Mouse (Mus musculus) retina, adult 2 months (tissue): ENCODE data around the gene Sytl3.
"Not testable (repeated sequence)": the region's sequence is repeated elsewhere in the genome, so short reads cannot be mapped to it uniquely, and the experiment has no call there.

Experiments
- DNase-seq: peaks from one replicate; pipeline ENCODE4 v3.0.0-alpha.2; 2012; ENCODE audit warnings: low read depth, low spot score

The Sytl3 gene

DNA sequence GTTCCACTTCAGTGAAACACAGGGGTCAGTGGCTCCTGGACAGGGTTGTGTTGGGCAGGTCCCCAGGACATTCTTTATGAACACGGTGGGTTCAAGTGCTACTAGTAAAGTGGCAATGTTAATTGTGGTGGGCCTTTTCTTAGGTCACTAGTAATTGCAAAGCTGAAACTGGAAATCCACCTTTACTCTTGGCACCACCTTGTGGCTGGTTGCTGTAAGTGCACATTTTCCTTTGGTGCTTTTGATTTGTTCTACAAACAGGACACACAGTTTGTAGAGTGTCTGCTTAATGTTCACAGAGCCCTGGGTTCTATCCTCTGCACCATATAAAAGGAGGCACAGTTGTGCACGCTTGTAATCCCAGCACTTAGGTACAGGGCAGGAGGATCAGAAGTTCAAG, 32.7 kb downstream of the Sytl3 start:
- not testable (repeated sequence) for DNase-seq

- not testable (repeated sequence) for DNase-seq
These were observed 36.8 kb downstream of the Sytl3 start for GRCm38 (mm10) chr17:6695712-6696111.

DNA sequence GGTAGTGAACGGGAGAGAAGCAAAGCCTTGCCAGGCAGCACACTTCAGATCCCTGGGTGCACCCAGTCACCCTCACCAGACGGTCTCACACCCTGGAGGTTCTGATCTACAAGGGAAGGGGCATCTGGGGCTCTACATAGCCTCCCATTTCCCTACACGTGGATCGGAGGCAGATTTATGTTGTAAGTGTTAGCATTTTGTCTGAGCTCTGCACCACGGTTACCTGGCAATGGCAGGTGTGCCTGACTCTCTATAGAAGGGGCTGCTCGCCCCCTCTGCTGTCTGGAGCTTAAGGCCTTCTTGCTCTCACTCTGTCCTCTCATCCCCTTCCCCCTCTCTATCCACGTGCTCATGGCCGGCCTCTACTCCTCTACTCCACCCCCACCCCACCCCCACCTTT, 37.6 kb downstream of the Sytl3 start:
- DNase-seq, result not testable (repeated sequence)

DNA sequence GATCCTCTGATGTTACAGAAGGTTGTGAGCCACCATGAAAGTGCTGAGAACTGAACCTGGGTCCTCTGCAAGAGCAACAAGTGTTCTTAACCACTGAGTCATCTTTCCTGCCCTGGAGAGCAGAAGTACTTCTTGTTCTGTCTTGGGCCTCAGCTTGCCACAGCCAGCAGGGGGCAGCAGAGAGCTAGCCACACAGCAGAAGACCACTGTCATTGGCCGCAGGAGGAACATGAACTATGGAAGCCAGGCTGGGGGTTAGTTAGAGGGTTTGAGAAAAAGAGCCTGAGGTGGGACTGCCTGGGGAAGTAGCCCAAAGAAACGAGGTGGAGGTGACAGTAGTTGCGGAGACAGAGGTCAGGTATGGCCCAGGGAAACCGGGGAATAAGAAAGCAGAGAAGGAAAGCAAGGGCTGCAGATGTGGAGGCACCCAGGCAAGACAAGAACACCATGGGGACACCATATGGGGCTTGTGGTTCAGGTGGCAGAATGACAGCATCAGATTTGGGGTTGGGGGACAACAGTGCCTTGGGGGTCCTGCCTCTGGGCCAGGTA, 38.4 kb downstream of the Sytl3 start:
- not testable (repeated sequence) for DNase-seq

GRCm38 (mm10) chr17:6699502-6699901, 40.6 kb downstream of the Sytl3 start:
- not testable (repeated sequence) for DNase-seq

- not testable (repeated sequence) for DNase-seq
These were observed 41.2 kb downstream of the Sytl3 start for GRCm38 (mm10) chr17:6700077-6700476.

DNA sequence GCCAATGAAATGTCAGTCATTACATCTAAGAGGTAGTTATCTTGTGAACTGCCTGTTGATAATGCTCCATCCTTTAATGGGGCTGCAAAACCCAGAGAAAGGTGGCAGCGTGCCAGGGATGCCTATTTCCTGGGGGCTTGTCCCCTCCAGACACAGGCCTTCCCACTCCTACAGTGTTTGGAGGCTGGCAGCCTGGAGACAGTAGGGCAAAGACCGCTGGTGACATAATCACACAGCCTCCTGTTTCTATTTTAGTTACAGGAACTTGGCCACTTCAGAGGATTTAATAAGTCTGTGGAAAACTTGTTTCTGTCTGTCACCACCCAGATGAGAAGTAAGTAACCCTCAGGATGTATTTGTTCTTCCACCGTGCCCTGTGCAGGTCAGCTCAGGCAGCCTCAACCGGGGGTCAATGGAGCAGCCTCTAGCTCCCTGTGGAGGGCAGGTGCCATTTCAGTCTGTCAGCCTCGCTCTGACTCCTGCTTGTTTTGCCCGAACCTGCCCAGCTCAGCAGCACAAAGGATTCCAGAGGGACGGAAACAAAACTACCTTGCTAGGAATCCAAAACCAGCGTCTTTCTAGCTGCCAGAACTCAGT, 43.8 kb downstream of the Sytl3 start:
- DNase-seq, result not testable (repeated sequence)

GRCm38 (mm10) chr17:6703381-6704270, 44.7 kb downstream of the Sytl3 start:
- DNase-seq, result not testable (repeated sequence)

DNA sequence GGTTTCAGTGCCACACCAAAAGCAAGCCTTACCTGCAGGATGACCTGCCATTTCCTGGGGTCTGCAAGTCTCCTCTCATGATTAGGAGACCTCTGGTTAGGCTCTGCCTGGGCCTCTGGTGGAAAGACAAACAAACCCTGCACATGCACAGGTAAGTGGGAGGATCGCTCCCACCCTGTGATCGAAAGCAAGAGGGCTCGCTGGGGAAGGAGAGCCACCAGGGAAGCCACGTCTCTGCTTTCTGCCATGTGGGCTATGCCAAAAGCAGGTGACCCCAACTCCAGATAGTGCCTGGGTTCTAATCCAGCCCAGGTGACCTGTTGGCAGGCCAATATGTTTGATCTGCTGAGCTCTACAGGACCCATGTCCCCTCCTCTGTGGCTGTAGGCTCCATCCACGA, 47.6 kb downstream of the Sytl3 start:
- DNase-seq, result not testable (repeated sequence)

DNA sequence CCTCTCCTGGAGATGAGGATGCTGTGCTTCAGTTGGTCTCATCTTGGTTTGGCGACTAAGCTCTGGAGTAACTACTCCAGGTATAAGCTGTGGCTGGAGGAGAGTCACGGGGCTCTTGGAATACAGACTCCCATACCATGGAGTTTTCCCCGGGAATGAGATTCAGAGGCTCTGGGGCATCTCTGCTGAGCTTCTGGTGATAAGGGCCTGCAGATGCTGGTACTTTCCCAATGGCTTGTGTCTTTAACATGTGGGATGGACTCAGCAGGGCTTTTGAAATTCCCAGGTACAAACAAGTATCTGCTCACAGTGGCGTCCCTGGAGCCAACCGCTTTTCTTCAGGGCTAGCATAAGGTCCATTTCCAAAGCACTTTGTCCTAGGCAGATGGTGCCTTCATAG, 48.5 kb downstream of the Sytl3 start:
- not testable (repeated sequence) for DNase-seq

- not testable (repeated sequence) for DNase-seq
These were observed 49.3 kb downstream of the Sytl3 start for GRCm38 (mm10) chr17:6708194-6708593.

DNA sequence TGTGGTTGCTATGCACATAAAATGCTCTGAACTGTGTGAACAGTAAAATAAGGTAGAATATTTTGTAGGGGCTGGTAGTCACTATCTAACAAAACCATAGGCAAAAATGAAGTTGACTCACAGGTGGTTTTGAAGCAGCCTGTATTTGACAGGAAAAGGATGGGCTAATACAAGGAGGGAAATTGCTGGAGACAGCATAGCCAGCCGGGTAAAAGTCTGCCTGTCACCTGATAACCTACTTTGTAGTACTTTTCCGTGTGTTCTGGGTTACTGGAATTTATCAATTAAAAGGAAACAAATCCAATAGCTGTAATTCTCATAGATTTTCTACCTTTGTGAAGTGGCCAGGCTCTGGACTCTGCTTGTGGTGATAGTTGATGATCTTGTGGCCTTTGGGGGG, 54.6 kb downstream of the Sytl3 start:
- not testable (repeated sequence) for DNase-seq

DNA sequence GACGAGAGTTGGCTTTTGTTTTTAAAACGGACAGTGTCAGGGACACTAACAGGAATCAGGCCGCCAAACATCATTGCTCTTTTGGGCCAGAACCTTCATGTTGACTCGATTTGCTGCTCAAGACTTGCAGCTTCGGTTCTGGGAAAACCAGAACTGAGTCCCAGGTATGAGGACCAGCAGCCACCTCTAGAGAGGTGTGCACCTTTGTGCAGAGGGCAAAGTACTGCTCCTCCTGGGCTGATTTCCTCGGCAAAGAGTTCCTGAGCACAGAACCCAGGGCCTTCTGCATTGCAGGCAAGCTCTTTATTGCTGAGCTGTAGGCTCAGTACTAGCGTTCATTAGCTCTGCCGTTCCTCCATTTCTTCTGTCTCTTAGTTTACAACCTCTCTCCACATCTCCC, 55.1 kb downstream of the Sytl3 start:
- not testable (repeated sequence) for DNase-seq

DNA sequence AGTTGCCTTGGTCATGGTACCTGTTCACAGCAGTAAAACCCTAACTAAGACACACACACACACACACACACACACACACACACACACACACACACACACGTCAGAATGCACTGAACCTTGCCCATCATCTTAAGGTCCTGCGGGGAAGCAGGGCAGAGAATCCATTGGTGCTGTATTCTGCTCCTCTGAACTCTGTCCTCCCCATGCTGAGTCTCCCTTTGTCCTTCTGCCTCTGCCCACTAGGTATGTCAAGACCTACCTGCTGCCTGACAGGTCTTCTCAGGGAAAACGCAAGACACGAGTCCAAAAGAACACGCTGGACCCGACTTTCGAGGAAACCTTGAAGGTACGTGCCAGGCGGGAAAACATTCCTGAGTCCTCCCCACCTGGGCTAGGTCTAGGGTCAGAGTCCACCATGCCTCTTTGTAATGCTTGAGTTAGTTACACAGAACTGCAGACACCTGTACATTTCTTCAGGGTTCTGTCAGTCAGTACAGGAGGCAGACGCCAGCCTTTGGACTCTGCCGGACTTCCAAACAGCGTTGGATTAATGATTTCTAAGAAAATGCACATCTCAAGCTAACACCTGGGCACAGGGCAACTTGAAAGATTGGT, 69.2 kb downstream of the Sytl3 start:
- no peak for DNase-seq

- DNase-seq, result no peak
These were observed 70.4 kb downstream of the Sytl3 start for GRCm38 (mm10) chr17:6729244-6729742.

GRCm38 (mm10) chr17:6731132-6731531, 72.2 kb downstream of the Sytl3 start:
- DNase-seq, result no peak

DNA sequence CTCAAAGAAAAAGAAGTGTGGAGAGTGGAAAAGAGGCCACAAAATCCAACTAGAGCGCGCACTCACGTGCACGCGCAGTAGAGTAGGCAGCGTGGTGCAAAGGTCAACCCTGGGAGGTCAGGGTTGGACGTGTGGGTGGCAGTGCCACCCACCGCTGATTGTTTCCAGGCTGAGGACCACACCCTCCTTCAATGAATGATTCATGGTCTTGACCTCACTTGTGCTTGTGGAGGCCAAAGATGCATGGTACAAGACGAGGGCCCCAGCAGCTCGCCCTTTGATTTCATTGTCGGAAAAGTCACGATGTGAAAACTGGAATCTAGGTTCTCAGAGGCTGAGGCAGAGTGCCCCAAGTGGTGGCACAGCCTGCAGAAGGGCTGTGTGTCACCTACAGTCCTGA, 72.7 kb downstream of the Sytl3 start:
- DNase-seq, result no peak

DNA sequence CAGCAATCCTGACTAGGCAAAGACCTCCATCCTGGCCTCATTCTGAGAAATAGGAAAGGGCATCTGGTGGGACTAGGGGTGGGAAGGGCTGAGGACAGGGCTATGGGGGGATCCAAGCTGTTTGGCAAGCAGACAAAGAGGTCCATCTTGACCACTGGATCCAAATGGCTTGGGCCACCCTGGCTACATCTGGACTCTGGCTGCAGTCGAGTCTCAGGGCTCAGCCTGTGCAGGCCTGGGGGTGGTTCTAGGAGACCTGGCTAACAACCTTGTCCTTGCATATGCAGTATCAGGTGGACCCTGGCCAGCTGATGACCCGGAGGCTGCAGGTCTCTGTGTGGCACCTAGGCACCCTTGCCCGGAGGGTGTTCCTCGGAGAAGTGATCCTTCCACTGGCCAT, 73.8 kb downstream of the Sytl3 start:
- DNase-seq, result no peak

DNA sequence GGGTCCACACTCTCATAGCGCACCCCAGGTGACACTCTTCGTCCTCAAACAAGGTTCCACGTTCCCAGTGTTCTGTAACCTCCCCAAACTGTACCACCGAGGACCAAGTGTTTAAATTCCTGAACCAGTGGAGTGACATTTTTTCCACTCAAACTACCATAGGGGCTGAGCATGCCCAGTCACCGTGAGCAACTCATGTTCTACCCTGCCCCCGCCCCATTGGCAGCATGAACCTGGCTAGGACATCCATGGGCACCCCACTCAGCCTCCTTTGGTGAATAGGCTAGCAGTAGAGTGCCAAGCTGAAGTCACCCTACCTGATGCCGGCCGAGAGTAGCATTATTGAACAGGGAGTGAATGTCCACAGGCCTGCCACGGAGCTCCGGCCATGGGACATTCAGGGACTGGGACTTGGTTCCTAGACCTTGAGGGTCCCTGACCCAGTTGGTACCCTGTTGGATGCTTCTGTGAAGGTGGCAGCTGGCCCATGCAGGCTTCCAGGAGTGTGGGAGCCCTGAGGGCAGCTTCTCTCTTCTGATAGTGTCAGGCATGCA, 74.5 kb downstream of the Sytl3 start:
- DNase-seq, result no peak

GRCm38 (mm10) chr17:6734746-6735441, 76.0 kb downstream of the Sytl3 start:
- DNase-seq, result no peak
